Mouse (Mus musculus): Measurements from ENCODE around the gene Josd2.
A peak's percentile ranks its signal among the peaks of the same experiment; 100 is the strongest.

Josd2 gene

DNA sequence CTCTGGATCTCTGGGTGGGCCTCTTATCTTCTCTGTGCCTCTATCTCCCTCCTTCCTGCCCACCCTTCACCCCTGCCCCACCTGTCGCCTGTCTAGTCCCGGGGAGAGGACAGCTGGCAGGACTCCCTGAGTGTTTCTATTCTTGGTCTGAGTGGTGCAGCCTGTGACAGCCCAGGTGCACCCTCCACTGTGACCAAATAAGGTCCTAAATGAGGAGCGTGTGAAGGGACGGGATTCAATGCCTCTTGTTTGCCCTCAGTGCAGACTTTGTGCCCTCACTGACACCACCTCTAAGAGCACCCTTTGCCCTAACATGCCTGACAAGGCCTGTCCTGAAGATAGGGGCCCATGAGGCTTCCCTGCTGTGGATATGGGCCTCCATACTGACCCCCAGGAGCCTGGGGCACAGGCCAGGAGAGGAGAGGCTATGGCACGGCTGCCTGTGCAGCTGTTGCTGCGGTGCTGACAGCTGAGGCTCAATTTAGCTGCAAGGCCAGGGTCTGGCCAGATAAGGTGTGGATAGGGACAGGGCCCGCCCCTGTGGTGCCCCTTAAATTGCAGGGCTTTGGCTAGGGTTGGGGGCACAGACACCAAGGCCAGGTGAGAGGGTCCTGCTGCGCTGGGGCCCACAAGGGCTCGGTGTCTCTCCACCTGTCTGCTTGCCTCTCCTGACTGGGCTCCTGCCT lies 5.3 kb downstream of the Josd2 start:
- peak; percentile 42 to 54 for DNase-seq

DNA sequence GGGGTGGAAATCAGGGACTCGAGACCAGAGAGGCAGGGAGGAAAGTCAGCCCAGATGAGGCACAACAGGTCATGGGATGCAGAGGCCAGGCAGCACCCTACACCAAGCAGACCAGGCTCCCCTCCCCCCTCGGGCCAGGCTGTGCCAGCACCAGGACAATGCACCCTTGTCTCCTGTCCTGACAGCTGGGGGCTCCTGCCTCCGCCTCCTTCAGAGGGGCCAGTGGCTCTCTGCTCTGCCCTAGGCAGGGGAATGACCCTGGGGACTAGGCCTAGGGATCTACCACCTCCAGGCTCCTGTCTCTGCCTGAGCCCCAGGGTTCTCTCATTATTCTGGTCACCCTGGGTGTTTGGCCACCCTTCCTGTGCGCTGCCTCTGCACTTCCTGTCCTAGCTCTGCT lies 6.6 kb downstream of the Josd2 start:
- DNase-seq = peak; percentile 56 to 63

DNA sequence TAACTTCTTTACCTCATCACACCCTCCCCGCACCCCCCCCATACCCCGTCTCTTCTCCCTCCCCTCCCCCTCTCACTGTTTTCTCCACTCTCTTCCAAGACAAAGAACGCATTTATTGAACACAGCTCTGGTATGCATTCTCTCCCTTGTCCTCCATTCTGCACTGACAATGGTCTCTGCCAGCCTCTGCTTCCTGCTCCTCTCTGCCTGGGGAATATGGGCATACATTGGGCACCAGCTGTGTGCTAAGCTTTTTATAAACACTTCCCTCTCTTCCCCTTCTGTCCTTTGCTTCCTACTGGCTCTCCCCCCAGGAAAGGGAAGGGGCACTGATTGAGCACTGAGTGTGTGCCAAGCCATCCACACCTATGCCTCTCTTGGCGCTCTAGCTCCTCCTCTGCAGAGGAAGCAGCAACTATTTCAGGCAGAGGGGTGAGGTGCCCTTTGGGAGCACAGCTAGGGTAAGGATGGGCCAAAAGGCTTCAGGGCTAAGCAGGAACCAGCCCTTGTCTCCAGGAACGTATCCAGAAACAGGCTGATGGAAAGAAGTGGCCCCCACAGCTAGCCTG lies 7.3 kb downstream of the Josd2 start:
- peak in 1 of 2 experiments; percentile 12 for DNase-seq

DNA sequence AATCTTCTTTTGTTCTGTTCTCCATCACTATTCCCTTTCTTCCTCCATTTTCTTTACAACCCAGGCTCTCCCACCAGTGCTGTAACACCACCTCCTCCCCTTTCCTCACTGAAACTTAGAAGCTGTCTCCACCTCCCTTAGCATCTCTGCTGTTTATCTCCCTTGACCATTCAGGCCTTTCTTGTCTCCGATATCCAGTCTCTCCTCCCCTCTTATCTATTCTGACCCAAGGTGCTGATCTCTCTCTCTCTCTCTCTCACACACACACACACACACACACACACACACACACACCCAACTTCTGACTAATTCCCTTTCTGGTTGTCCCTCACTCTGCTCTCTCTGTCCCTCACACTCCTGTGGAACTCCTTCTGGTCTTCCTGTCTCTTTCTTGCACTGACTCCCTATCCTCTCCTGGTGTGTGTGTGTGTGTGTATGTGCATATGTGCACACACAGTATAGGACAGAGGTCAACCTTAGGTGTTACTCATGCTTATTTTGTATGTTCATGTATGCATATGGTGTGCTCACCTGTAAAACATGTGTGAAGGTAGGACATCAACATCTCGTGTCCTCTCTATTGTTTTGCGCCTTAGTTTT lies 15.2 kb downstream of the Josd2 start:
- DNase-seq = no peak

DNA sequence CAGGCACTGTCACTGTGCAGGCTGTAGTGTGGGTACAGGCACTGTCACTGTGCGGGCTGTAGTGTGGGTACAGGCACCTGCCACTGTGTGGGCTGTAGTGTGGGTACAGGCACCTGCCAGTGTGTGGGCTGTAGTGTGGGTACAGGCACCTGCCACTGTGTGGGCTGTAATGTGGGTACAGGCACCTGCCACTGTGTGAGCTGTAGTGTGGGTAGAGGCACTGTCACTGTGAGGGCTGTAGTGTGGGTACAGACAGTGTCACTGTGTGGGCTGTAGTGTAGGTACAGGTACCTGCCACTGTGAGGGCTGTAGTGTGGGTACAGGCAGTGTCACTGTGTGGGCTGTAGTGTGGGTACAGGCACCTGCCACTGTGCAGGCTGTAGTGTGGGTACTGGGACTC lies 16.3 kb downstream of the Josd2 start:
- no peak for DNase-seq

DNA sequence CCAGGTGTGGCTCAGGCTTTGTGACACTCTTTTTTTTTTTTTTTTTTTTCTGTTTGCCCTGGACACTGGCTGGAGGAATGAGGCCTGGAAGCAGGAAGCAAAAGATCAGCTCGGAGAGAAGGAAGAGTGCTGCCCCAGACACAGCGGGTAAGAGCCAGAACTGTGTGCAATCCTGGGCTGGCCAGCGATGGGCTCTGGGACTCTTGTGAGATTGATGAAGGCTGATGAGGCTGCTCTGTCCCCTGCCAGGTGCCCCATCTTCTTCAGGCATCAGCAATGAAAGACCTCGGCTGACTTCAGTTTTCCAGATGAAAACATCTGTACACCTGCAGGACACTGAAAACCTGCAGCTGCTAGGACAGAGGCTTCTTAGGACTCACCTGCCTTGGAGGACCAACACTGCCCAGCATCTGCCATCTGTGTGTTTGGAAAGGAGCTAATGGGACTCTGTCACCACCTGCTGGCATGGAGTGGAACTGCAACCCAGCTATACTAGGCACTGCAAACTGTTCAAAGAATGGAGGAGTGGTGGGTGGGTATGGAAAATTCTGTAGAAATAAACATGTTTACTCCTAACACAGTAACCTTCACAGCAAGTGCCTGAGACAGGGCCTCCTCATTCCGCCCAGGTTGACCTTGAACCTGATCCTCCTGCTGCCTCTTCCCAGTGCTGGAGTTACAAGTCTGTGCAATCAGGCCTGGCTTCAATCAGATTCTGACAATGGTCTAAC lies 17.2 kb downstream of the Josd2 start:
- peak; percentile 83 to 87 for DNase-seq

DNA sequence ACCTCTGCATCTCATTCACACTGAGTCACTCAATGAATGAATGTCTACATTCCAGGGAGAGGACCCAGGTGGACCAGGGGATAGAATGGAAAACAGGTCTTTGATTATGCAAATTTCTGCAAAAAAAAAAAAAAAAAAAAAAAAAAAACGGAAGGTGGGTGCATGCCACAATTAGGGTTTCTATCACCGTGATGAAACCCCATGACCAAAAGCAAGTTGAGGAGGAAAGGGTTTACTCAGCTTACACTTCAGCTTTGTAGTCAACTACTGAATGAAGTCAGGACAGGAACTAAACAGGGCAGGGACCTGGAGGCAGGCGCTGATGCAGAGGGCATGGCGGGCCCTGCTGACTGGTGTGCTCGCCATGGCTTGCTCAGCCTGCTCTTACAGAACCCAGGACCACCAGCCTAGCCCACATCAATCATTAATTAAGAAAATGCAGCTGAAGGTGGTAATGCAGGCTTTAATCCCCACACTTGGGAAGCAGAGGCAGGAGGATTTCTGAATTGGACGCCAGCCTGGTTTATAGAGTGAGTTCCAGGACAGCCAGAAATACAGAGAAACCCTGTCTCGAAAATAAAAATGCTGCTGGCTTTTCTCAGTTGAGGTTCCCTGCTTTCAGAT lies 17.9 kb downstream of the Josd2 start:
- DNase-seq = no peak

DNA sequence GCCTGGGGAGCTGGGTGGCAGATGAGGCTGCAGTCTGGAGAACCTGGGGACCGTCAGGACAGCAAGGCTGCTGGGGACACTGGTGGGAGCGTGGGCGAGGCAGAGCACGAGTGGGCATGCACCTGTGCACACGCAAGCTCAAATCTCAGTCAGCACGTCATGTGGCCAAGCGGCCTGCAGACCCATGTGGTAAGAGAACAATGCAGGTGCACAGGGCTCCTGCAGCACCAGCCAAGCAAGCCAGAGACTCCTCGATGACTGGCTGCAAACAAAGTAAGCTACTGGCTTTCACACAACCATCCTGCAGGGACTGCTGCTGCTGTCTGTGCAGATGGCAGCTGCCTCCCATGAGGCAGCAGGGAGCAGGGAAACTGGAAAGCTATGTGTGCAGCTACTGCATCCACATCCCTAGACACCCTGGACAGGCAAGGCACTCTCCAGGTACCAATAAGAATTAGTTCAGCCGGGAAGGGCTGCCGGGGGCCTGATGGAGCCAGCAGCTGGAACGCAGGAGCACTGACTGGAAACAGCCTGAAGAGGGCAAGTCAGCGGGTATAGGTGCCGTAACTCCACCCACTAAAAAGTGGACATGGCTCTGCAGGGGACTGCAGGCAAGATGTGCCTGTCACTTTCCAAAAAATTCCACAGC lies 19.3 kb downstream of the Josd2 start:
- DNase-seq = peak in 1 of 2 experiments; percentile 10

DNA sequence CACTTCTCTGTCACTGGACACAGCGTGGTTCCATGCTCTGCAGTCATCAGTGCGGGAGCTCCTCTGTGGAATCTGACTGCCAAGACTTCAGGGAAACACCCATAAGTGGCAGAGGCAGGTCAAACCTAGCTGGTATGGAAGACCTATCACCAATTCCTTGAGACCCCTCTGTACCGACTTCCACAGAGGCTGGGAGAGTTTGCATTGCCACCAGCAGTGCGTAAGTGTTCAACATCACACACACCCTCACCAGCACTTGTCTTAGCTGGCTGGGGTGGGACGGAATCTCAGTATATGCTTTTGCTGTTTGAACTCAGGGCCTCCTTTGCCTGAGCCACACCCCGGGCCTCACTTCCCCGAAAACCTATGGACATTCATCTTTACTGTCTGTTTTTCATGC lies 20.2 kb downstream of the Josd2 start:
- DNase-seq = no peak

DNA sequence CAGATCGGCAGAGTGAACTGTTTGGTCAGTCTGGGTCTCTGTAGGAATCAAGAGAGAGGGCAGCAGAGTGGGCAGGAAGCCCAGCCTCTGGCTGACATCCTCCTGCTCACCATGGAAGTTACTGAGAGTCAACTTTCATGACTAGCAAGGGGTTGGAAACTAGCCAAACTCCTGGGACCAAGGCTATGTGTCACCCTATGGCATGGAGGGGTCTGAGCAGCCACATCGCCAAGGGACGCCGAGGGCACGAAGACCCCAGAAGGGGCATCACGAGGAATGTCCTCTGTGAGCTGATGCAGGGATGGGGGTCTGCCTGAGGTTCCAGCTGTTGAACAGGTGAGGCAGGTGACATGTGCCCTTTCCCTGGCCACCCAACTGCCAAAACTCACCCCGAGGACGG lies 20.8 kb downstream of the Josd2 start:
- DNase-seq = peak in 1 of 2 experiments; percentile 10

DNA sequence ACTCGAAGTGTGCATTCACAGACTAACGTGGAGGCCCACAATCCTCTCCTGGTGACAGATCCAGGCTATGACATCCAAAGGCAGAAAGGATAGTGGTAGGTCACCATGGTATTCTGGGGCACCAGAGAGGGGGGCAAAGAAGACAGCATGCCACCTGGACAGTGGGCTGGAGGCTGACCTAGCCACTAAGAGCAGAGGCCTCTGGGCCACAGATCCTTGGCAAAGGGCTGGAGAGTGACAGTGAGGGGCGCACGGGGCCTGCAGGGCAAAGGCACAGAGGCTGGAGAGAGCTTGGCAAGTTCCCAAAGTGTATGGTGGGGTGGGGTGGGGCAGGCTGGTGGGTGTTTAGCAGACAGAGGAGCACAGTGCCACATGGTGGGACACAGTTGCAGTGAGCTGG lies 22.5 kb downstream of the Josd2 start:
- no peak for DNase-seq

DNA sequence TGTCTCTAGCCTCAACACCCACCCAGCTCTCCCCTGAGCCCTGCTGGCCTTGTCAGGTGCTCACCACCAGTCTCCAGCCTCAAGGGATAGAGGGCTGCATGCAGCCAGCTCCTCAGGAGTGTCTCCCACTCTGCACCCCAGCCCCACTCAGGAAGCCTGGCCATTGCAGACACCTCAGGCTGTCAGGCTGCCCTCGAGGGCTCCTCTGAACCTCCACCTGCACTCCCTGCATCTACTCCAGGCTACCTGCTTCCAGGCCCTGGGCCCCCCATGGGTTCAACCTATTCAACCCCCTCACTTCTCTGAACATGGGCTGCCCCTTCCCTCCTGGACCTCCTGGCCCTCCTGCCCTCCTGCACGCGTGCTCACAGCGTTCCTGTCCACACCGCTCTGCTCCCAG lies 23.6 kb downstream of the Josd2 start:
- DNase-seq = no peak

DNA sequence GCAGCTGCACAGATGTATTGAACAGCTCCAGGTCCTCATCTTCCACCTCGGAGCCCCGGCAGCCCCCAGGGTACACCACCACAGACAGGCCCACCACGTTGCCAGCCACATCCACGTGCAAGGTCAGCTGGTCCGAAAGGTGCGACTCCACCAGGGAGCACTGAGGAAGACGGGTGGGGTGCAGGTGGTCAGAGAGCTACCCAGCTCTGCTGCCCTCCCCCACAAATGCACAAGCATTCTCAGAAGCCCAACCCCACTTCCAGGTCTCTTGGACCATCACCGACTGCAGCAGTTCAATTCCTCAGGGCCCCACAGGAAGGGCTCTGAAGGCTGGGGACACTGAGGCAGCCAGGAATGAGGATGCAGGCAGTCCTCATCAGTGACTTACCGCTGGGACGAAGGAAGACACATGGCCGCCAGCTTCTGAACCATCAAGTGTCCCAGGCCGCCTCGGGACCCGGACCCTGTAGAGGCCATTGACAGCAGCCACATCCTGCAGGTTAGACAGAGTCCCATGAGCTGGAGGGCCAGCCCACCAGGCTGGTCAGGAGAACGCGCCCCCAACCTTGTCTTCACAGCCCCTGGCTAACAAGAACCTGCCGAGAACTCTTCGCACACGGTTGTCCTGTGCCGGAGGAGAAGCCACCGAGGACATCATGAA lies 24.5 kb downstream of the Josd2 start:
- DNase-seq = no peak

DNA sequence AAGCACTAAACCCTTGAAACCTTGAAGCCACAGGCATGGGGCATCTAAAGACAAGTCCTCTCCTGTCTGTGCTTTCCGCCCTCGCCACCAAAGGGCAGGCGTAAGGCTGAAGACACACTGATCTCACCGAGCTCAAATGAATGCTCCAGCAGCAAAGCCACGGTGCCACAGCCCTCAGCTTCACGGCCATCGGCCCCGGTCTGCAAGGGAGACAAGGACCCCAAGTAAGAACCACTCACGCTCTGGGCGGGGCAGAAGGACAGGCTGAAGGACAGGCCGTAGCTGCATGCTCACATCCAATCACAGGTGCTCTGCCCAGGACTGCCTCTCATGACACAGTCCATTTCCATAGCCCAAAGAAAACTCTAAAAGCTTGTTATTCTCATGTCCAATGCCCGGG lies 26.9 kb downstream of the Josd2 start:
- no peak for DNase-seq

DNA sequence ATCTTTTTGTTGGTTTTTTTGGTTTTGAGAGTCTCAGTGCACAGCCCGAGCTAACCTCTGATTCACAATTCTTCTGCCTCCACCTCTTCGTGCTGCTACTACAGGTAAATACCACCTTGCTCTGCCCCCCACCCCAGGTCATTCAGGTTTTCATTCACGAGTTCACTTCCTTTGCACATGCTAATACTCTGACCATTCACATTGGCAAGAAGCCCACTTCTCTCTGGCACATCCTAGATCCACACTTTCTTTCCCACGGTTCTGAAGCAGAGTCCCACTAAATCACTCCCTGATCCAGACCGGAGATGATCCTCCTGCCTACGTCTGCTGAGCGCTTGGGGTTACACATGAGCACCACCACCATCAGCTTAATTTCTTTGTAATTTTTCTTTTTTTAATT lies 27.3 kb downstream of the Josd2 start:
- no peak for DNase-seq

DNA sequence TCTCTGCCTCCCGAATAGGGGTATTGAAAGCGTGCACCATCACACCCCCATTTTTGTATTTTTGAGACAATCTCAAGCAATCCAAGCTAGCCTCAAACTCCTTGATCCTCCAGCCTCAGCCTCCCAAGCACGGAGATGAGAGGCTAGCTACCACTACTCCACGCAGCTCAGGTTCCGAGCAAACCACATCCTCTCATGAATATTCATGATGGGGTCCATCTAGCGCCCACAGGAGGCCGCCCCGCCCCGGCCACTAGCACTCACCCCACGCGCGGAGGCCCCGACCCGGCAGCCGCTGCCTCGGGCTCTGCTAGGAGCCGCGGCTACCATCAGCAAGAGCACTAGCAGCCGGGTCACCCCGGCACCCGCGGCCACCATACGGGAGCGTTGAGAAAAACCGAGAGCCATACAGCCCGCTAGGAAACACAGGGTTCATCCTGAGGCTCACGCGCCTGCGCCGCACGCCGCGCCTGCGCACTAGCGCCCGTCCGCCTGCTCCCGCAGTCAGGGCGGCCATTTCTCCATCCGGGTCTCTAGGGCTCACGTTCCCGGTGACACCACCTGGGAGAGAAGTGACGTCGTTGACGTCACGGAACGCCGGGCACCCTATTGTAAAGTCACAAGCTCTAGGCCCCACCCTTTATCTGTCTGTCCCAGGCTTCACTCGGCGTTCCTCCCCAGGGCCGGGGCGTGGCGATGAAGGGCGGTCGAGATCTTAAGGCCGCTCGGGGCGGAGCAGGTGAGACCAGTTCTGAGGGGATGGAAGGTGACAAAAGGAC lies 28.4 kb downstream of the Josd2 start, which contains the start of the genes Emc10 and Fam71e1:
Gene Emc10, minus strand, starts transcription at position 538 of the 779 bp plus-strand sequence.
Gene Fam71e1, plus strand, starts transcription at position 590 of the 779 bp plus-strand sequence.
- DNase-seq = peak; percentile 98 to 99

DNA sequence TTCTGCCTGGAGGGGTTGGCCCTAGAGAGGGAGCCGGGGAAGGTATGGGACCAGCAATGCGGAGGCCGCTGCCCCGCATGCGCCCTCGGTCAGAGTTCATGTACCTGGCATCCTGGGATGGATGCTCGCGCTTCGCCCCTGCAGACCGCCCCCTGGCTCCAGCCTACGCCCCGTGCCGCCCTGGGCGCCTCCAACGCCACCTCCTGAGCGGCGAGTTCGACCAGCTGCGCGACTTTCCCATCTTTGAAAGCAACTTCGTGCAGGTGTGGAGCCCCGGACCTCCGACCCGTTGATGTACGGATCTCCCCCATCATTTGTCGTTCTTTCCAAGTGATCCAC lies 29.0 kb downstream of the Josd2 start:
- no peak for DNase-seq

DNA sequence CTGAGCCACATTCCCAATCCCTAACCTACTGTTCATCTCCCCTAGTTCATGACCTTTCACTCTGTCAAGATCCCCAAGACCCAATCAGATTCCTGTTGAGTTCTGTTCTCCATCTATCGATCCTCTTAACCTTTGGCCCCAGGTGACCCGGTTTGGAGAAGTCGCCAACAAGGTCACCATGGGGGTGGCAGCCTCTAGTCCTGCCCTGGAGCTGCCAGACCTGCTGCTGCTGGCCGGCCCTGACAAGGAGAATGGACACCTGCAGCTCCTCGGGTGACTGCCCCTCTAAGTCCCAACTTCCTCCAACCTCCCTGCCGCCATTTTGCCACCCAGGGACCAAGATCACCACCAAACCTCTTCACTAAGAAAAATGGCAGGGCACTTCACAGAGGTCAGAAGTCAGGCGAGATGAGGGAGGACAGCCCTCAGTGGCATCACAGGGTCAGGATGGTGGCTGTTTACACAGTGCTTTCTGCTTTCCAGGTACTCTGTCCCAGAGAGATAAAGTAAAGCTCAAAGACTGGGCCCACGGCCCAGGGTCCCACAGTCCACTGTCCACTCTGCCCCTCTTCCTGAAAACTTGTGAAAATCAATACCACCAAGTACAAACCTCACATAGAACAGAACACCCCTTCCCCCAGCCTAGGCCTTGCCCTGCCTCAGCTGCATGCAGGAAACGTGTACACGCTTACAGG lies 29.7 kb downstream of the Josd2 start:
- DNase-seq = no peak

DNA sequence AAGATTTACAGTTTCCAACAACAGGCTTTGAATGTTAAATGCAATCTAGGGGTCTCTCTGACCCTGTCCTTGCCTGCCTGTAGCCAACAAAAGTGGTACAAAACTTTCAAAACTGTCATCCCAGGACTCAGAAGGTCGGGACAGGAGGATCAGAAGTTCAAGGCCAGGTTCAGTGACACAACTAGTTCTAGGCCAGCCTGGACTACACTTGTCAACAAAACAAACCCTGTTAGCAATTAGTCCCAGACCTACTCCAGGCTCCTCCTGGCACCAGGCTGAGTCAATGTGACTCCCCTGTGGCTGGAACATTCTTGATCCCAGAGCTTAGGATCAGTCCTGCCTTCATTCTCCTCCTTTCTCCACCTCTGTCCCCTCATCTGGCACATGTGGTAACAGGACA lies 31.1 kb downstream of the Josd2 start:
- DNase-seq = no peak

DNA sequence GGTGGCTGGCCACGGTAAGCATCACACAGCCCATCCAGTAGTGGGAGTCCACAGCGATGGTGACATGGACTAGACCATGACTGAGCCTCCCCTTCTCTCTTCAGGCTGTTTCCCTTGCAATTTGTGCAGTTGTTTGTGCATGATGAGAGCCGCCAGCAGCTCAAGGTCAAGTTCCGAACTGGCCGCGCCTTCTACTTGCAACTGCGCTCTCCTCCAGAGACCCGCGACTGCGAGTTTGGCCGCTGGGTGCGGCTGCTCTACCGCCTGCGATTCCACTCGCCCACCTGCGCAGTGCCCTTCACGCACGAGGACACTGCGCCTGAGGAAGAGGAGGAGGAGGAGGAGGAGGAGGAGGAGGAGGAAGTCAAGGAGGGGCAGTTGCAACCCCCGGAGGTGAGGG lies 32.3 kb downstream of the Josd2 start:
- DNase-seq = no peak

All from cerebellum, adult 18-20 months (tissue).